Mouse (Mus musculus): ENCODE results near the gene Ccdc13. TPM values are rescaled to one million over a fixed set of nuclear protein-coding genes. Genes with fewer than 3 reads are reported as not detected.

Ccdc13 gene
- total and polyA plus RNA-seq, 2 experiments from 2014 or later: 3.3 to 5.6 TPM

DNA sequence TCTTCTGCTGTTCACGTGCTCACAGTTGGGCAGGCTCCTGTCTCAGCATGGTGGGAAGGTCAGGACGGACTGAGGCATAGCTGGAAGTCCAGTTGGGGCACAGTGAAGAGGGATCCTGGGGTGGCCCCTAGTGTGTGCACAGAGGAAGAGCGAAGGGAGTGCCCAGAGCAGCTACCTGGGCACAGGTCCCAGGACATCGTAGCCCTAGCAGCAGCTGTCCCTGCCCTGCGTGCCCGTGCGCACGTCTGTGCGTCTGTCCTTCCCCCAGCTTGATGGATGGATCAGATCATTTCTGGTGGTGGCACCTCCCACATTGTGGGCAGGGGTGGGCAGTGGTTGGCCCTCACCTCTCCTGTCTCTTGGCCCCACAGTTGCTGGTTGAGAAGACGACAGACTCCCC lies 77.0 kb downstream of the Ccdc13 start:
- Histone ChIP-seq H3K9ac (replicated peaks; ENCODE audit: low read length) (no peak overlapping the region), H3K9me3 (ENCODE audit: low read length) (no peaks in the 10 kb centered on the region), H3K27me3 (ENCODE audit: insufficient read depth, low read length) (no peaks in the 10 kb centered on the region), H3K27ac (no peak overlapping the region), H3K4me2 (ENCODE audit: low read depth, low read length) (no peak overlapping the region), H3K4me3 (ENCODE audit: low read length) (no peak overlapping the region), H3K36me3 (ENCODE audit: insufficient read depth, low read length) (peaks cover 32% of the 10 kb centered on the region), H3K4me1 (ENCODE audit: insufficient read depth, low read length) (peaks cover 19% of the 10 kb centered on the region)
- TF ChIP-seq CTCF (IDR thresholded peaks at IDR 0.05; ENCODE audit: low read depth): no peak
- DNase-seq (ENCODE audit: low spot score) (no peak), ATAC-seq (no peak)
- 82% methylated on average over 10 of the region's 10 CpGs for WGBS

- no peak for TF ChIP-seq CTCF (IDR thresholded peaks at IDR 0.05; ENCODE audit: low read depth)
- peaks cover 19% of the 10 kb centered on the region for H3K4me1 ChIP-seq (ENCODE audit: insufficient read depth, low read length)
- peaks cover 27% of the 10 kb centered on the region for H3K36me3 ChIP-seq (ENCODE audit: insufficient read depth, low read length)
- H3K9me3 ChIP-seq (ENCODE audit: low read length): no peaks in the 10 kb centered on the region
- no peak for DNase-seq (ENCODE audit: low spot score)
- no peaks in the 10 kb centered on the region for H3K27me3 ChIP-seq (ENCODE audit: insufficient read depth, low read length)
- H3K9ac ChIP-seq (replicated peaks; ENCODE audit: low read length): no peak overlapping the region
- no peak overlapping the region for H3K4me3 ChIP-seq (ENCODE audit: low read length)
- ATAC-seq: no peak
- peak overlapping the region; percentile 90; the same call in 1 of the 2 replicates for H3K4me2 ChIP-seq (ENCODE audit: low read depth, low read length)
- 61% methylated on average over 8 of the region's 8 CpGs for WGBS
- H3K27ac ChIP-seq: no peak overlapping the region
Measured at GRCm38 (mm10) chr9:121761787-121762186, 77.5 kb downstream of the Ccdc13 start.

GRCm38 (mm10) chr9:121761091-121761665 lies 78.1 kb downstream of the Ccdc13 start:
- Histone ChIP-seq H3K36me3 (ENCODE audit: insufficient read depth, low read length) (peaks cover 24% of the 10 kb centered on the region), H3K27me3 (ENCODE audit: insufficient read depth, low read length) (no peaks in the 10 kb centered on the region), H3K4me1 (ENCODE audit: insufficient read depth, low read length) (peaks cover 19% of the 10 kb centered on the region), H3K4me3 (ENCODE audit: low read length) (peak overlapping the region; percentile 64), H3K27ac (no peak overlapping the region), H3K4me2 (ENCODE audit: low read depth, low read length) (peak overlapping the region; percentile 90), H3K9ac (replicated peaks; ENCODE audit: low read length) (peak overlapping the region; percentile 81; the same call in 1 of the 2 replicates), H3K9me3 (ENCODE audit: low read length) (no peaks in the 10 kb centered on the region)
- TF ChIP-seq CTCF (IDR thresholded peaks at IDR 0.05; ENCODE audit: low read depth): no peak
- ATAC-seq: no peak
- 51% methylated on average over 10 of the region's 10 CpGs for WGBS
- no peak for DNase-seq (ENCODE audit: low spot score)

- Histone ChIP-seq H3K27me3 (ENCODE audit: insufficient read depth, low read length) (no peaks in the 10 kb centered on the region), H3K9me3 (ENCODE audit: low read length) (no peaks in the 10 kb centered on the region), H3K27ac (peak overlapping the region; percentile 84), H3K4me1 (ENCODE audit: insufficient read depth, low read length) (peaks cover 19% of the 10 kb centered on the region), H3K36me3 (ENCODE audit: insufficient read depth, low read length) (peaks cover 24% of the 10 kb centered on the region), H3K4me2 (ENCODE audit: low read depth, low read length) (peak overlapping the region; percentile 90), H3K9ac (replicated peaks; ENCODE audit: low read length) (peak overlapping the region; percentile 81), H3K4me3 (ENCODE audit: low read length) (peak overlapping the region; percentile 64)
- no peak for TF ChIP-seq CTCF (IDR thresholded peaks at IDR 0.05; ENCODE audit: low read depth)
- WGBS: 1% methylated on average over 43 of the region's 43 CpGs
- ATAC-seq (peak; percentile 42), DNase-seq (ENCODE audit: low spot score) (peak; percentile 73)
Measured at GRCm38 (mm10) chr9:121760271-121761090, 78.8 kb downstream of the Ccdc13 start.

DNA sequence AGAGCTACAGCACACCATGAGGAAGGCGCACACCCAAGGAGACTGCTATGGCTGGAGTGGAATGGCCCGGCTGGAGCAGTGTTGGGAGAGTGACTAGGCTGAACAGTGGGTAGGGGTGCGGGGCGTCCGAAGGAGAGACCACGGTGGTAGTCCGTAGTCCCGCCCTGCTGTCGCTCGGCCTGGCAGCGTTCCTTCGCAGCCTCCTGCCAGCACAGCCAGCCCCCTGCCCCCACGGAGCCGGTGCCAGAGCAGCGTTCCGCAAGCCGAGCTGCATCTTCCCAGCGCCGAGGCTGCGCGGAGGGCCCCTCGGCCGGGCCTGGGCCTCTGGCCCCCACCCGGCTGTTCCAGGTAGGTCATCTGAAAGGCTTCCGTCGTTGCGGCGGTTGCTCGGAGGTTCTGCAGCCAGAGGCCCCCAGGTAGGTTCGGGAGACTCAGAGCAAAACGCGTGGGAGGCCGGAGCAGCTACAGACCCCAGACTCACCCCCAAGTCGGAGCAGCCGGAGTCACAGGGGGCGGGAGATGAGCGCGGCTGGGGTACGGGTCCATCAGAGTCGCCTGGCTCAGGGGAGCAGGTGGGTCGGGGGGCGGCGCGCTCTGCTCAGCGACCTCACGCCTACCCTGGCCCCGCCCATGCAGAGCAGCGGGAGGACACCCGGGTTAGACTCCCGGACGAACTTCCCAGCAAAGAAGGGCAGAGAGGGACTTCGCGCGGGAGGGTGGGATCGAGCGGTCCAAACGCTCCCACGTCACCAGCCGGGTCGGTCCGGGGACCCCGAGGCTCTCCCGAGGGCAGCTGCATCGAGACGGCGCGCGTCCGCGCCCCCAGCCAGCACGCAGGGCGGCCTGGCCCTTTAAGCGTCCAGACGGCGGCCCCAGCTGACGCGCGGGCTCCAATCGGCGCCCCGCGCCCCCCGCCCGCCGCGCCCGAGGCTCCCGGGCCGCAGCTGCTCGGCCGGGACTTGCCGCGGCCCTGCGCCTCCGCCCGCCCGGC lies 79.9 kb downstream of the Ccdc13 start, which contains the start of gene Zfp651:
Gene Zfp651 (plus strand): TSS at position 240 of the 991 bp plus-strand sequence.
- peak within 1 kb of the TSS; percentile 84 for H3K27ac ChIP-seq
- no peaks in the 10 kb centered on the region for H3K9me3 ChIP-seq (ENCODE audit: low read length)
- peak; percentile 89 for DNase-seq (ENCODE audit: low spot score)
- H3K4me1 ChIP-seq (ENCODE audit: insufficient read depth, low read length): peaks cover 19% of the 10 kb centered on the region
- H3K27me3 ChIP-seq (ENCODE audit: insufficient read depth, low read length): no peaks in the 10 kb centered on the region
- H3K9ac ChIP-seq (replicated peaks; ENCODE audit: low read length): peak within 1 kb of the TSS; percentile 81
- TF ChIP-seq CTCF (IDR thresholded peaks at IDR 0.05; ENCODE audit: low read depth): no peak
- peak; percentile 81 for ATAC-seq
- H3K36me3 ChIP-seq (ENCODE audit: insufficient read depth, low read length): peaks cover 25% of the 10 kb centered on the region
- peak within 1 kb of the TSS; percentile 64 for H3K4me3 ChIP-seq (ENCODE audit: low read length)
- under 1% methylated on average over 82 of the region's 97 CpGs for WGBS
- H3K4me2 ChIP-seq (ENCODE audit: low read depth, low read length): peak within 1 kb of the TSS; percentile 90
